In the genomic region with DNA sequence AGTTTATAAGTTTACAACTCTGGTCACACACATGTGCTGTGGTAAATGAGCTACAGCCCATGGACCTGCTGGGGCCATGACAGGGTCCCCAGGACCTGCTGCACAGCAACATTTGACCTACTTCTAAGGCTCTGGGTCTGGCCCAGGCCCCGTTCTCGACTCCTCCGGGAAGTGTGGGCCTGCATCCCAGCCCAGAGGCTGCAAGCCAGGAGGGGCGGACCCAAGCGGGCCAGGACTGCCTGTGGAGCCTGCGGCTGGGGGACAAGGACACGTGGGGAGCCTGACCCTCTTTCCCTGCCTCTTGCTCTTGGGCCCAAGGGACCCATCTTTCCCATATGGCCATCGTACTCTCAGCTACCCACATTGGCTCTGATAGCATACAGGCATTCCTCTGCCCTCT, we compare ENCODE assay signal across 10 mouse cellular contexts. TPM values are rescaled to one million over a fixed set of nuclear protein-coding genes. Genes with fewer than 3 reads are reported as not detected.
DNase-seq lines count a peak whose midpoint lies in the region; ATAC-seq lines count a peak whose summit lies in the region.
"Had no signal": no experiment of that assay in that cellular context is flagged by ENCODE, and none has a peak within 500 bp of the region (broad histone marks: within the 10 kb centered on the region; RNA-seq: fewer than 3 reads in every experiment).

No protein-coding gene starts in this region.

- no peaks in the 10 kb centered on the region for H3K27me3 ChIP-seq in forebrain, embryonic 16.5 days (replicated peaks; ENCODE audit: control insufficient read depth, insufficient read depth, low read length)
- H3K27me3 ChIP-seq: heart, embryonic 15.5 days had no signal

- no peak overlapping the region for H3K4me3 ChIP-seq in forebrain, embryonic 16.5 days (replicated peaks; ENCODE audit: low read length)
- H3K4me3 ChIP-seq: heart, embryonic 15.5 days had no signal

- no peak overlapping the region for H3K9ac ChIP-seq in forebrain, embryonic 16.5 days (replicated peaks; ENCODE audit: low read depth, low read length)
- H3K9ac ChIP-seq: heart, embryonic 15.5 days had no signal

- H3K9me3 ChIP-seq in forebrain, embryonic 16.5 days (ENCODE audit: control insufficient read depth, low read length): no peaks in the 10 kb centered on the region
- H3K9me3 ChIP-seq: heart, embryonic 15.5 days had no signal

- H3K27ac ChIP-seq in forebrain, embryonic 16.5 days (ENCODE audit: low read length): no peak overlapping the region
- H3K27ac ChIP-seq: heart, embryonic 15.5 days; macrophage had no signal

- ATAC-seq in frontal cortex, adult (ENCODE audit: low TSS enrichment): peak; percentile 47; the same call in 1 of the 2 replicates
- ATAC-seq in forebrain, embryonic 16.5 days: no peak

- H3K36me3 ChIP-seq in forebrain, embryonic 16.5 days (ENCODE audit: control insufficient read depth, insufficient read depth): no peaks in the 10 kb centered on the region
- H3K36me3 ChIP-seq: heart, embryonic 15.5 days had no signal

- H3K4me1 ChIP-seq in forebrain, embryonic 16.5 days (replicated peaks; ENCODE audit: control insufficient read depth, insufficient read depth, low read length): no peaks in the 10 kb centered on the region

- no peak overlapping the region for H3K4me2 ChIP-seq in forebrain, embryonic 16.5 days (ENCODE audit: low read length)
- H3K4me2 ChIP-seq: heart, embryonic 15.5 days had no signal

- no peak for DNase-seq in frontal cortex, postnatal 14 days (ENCODE audit: low spot score in 2 of 2)
- DNase-seq in cerebellum, postnatal 14 days: peak; percentile 39 to 51
- peak; percentile 89 for DNase-seq in heart, postnatal 4 days
- peak; percentile 44 to 51 for DNase-seq in lung, adult 18-20 months
- peak; percentile 86 for DNase-seq in testis, postnatal 10 days (ENCODE audit: low spot score)
- no peak for DNase-seq in T-cell, adult 2 months (ENCODE audit: low spot score)

- WGBS in forebrain, embryonic 16.5 days: 72% methylated on average over 8 of the region's 8 CpGs

RNA-seq across cellular contexts. Expression of a gene that starts 11.7 kb away (rescaled TPM):
- 10 to 100 TPM; 16.4 to 19.3 TPM for total RNA-seq in heart, postnatal 4 days (2021)
- 6.4 and 8.4 TPM in 2 replicates for polyA plus RNA-seq in forebrain, embryonic 16.5 days (2015; fragmentation: Nextera tagmentation; extraction: Ambion mirVana)

RNA-seq across cellular contexts. Expression of a gene that starts 16.9 kb away (rescaled TPM):
- 1,000 to 10,000 TPM; 8,328 to 9,816 TPM for total RNA-seq in heart, postnatal 4 days (2021)
- polyA plus RNA-seq in forebrain, embryonic 16.5 days (2015; fragmentation: Nextera tagmentation; extraction: Ambion mirVana): 0.39 TPM in 1 of 2 replicates, not detected in the other
- polyA plus RNA-seq: macrophage had no signal

RNA-seq across cellular contexts. Expression of a gene that starts 39.4 kb away (rescaled TPM):
- not detected for total RNA-seq in heart, postnatal 4 days (2021)
- polyA plus RNA-seq in forebrain, embryonic 16.5 days (2015; fragmentation: Nextera tagmentation; extraction: Ambion mirVana): not detected in 2 replicates
- polyA plus RNA-seq: macrophage had no signal

RNA-seq across cellular contexts. Expression of a gene that starts 55.2 kb away (rescaled TPM):
- total RNA-seq in heart, postnatal 4 days (2021): not detected
- not detected in 2 replicates for polyA plus RNA-seq in forebrain, embryonic 16.5 days (2015; fragmentation: Nextera tagmentation; extraction: Ambion mirVana)
- polyA plus RNA-seq: heart, embryonic 15.5 days; macrophage had no signal

Comparison
In these comparisons a context has a peak if more than half of its experiments do, and no peak if none do; other contexts are left out.
1. DNase-seq: peak in cerebellum, postnatal 14 days (2 of 2), heart, postnatal 4 days (single experiment), lung, adult 18-20 months (2 of 2) and testis, postnatal 10 days (single experiment); none in frontal cortex, postnatal 14 days (0 of 2) and T-cell, adult 2 months (single experiment).